Mouse (Mus musculus) midbrain, embryonic 12.5 days (tissue): Measurements from ENCODE around the gene Pde12. TPM values are rescaled to one million over a fixed set of nuclear protein-coding genes. Genes with fewer than 3 reads are reported as not detected.
A peak's percentile ranks its signal among the peaks of the same experiment; 100 is the strongest.

ENCODE experiments used
- ATAC-seq: fragments of 200-750 bp; cut with Nextera tagmentation; 2 replicates; pipeline ENCODE4 v1.8.0; 2017; ENCODE audit warnings: low read depth, moderate TSS enrichment, moderate library complexity; ENCODE audit not compliant: low FRiP score
- H3K27ac ChIP-seq: fragments of 300-500 bp; sonication (generic); replicated peaks from 2 replicates; pipeline ENCODE4 v1.5.1; 2016; ENCODE audit warnings: mild to moderate bottlenecking
- H3K27me3 ChIP-seq: fragments of 300-500 bp; sonication (generic); 2 replicates; pipeline ENCODE4 v1.6.1; 2016; ENCODE audit warnings: mild to moderate bottlenecking
- H3K36me3 ChIP-seq: fragments of 300-500 bp; sonication (generic); 2 replicates; pipeline ENCODE4 v1.6.1; 2016
- H3K4me1 ChIP-seq: fragments of 300-500 bp; sonication (generic); 2 replicates; pipeline ENCODE4 v1.6.1; 2016
- H3K4me2 ChIP-seq: fragments of 300-500 bp; sonication (generic); replicated peaks from 2 replicates; pipeline ENCODE4 v1.6.1; 2016; ENCODE audit warnings: mild to moderate bottlenecking, moderate library complexity
- H3K4me3 ChIP-seq: fragments of 300-500 bp; sonication (generic); 2 replicates; pipeline ENCODE4 v1.5.1; 2016; ENCODE audit warnings: mild to moderate bottlenecking
- H3K9ac ChIP-seq: fragments of 300-500 bp; sonication (generic); replicated peaks from 2 replicates; pipeline ENCODE4 v1.6.1; 2016; ENCODE audit warnings: mild to moderate bottlenecking, moderate library complexity
- H3K9me3 ChIP-seq: fragments of 300-500 bp; sonication (generic); 2 replicates; pipeline ENCODE4 v1.6.1; 2016; ENCODE audit warnings: mild to moderate bottlenecking
- WGBS: fragments of 180-500 bp; shearing (Covaris S2); methylation state at CpG from one replicate; pipeline ENCODE4 v1.1.7; 2016; 5-methylcytosine and 5-hydroxymethylcytosine counted together
- polyA plus RNA-seq: library from polyadenylated mRNA; unstranded; fragments of >200 nt; fragmentation: Nextera tagmentation; extraction: Ambion mirVana; gene quantifications from 2 replicates; pipeline ENCODE4 v1.2.1, GENCODE M21; 2016

The Pde12 gene
- polyA plus RNA-seq, 1 experiment from 2014 or later: 12.9 TPM

DNA sequence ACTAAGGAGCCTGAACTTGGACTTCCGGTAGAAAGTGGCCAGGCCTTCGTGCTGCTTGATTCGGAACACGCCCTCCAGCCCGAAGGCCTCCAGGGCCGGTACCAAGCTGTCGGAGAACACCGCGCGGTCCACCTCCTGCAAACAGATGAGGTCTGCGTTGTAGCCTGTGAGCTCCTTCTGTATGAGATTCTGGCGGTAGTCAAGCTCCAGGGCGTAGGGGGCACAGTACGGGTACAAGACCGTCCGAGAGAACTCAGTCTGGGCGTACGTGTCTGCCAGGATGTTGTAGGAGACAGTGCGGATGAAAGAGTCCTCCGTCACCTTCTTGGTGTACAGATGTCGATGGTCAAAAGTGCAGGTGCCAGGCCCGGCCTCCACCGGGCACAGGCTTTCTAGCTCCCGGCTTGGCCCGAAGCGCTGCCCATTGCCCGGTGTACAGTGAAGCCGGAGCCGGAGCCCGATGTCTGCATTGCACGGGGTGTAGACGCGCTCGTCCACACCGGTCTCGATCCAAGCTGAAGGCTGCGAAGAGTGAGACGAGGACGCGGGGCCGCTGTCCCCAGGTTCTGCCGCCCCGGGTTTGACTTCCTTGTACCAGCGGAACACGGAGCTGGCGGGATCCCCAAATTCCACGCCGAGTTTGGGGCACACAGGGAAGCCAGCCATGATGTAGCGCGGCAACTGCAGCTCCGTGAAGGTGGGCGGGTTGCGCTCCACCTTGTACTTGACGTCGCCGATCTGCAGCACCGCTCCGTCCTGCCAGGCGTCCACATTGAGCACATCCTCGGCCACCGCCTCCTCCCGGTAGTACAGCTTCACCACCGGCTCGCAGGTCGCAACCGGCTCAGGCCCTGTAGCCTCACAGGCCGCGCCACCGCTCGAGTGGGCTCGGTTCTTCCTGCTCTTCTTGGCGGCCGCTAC lies 1.1 kb downstream of the Pde12 start:
- peaks cover 37% of the 10 kb centered on the region for H3K4me1 ChIP-seq
- ATAC-seq: peak; percentile 50; the same call in 1 of the 2 replicates
- no peaks in the 10 kb centered on the region for H3K27me3 ChIP-seq
- peak overlapping the region; percentile 91 for H3K4me3 ChIP-seq
- H3K27ac ChIP-seq: peak overlapping the region; percentile 86
- WGBS: 2% methylated on average over 73 of the region's 73 CpGs
- H3K9me3 ChIP-seq: no peaks in the 10 kb centered on the region
- H3K4me2 ChIP-seq: peak overlapping the region; percentile 97
- H3K36me3 ChIP-seq: peaks cover 21% of the 10 kb centered on the region
- peak overlapping the region; percentile 80 for H3K9ac ChIP-seq

DNA sequence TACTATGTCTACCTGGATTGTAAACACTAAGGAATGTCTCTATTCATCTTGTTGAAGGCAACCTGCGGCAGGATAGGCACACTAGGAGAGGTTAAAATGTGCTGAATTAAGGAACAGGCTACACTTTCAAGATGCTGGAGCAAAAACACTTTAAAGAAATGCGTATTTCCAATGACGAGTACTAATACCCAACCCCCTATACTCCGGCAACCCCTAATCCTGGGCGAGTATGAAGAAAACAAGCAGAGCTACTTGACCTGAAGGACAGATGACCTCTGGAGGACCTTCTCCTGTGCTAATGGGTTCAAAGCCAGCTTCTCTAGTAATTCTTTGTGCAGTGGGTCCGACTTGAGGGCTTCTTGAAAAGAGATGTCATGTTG lies 1.7 kb downstream of the Pde12 start:
- H3K27ac ChIP-seq: no peak overlapping the region
- no peaks in the 10 kb centered on the region for H3K9me3 ChIP-seq
- WGBS: 35% methylated on average over 6 of the region's 6 CpGs
- peaks cover 24% of the 10 kb centered on the region for H3K36me3 ChIP-seq
- H3K9ac ChIP-seq: peak overlapping the region; percentile 80
- H3K4me1 ChIP-seq: peaks cover 37% of the 10 kb centered on the region
- peak overlapping the region; percentile 91 for H3K4me3 ChIP-seq
- peak overlapping the region; percentile 97 for H3K4me2 ChIP-seq
- ATAC-seq: no peak
- H3K27me3 ChIP-seq: no peaks in the 10 kb centered on the region

DNA sequence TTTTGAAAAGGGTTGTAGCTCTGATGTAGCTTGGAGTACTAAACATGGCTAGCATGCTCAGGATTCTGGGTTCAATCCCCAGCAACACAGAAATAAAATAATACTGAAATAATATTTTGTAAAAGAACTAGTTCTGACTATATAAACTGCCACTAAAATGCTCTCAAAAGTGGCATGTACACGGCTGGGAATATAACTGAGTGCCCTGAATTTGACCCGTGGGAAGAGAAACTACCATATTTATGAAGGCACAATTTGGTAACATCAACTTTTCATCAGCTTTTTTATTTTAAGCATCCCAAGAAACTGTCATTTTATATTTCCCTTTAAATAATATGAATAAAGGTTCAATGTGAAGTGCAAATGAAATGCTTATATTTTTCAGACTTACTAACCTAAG lies 5.8 kb downstream of the Pde12 start:
- H3K9ac ChIP-seq: no peak overlapping the region
- no peaks in the 10 kb centered on the region for H3K9me3 ChIP-seq
- no peak overlapping the region for H3K27ac ChIP-seq
- no peaks in the 10 kb centered on the region for H3K27me3 ChIP-seq
- 93% methylated on average over 2 of the region's 2 CpGs for WGBS
- H3K4me3 ChIP-seq: no peak overlapping the region
- ATAC-seq: no peak
- H3K36me3 ChIP-seq: peaks cover 32% of the 10 kb centered on the region
- no peak overlapping the region for H3K4me2 ChIP-seq
- H3K4me1 ChIP-seq: peaks cover 33% of the 10 kb centered on the region

DNA sequence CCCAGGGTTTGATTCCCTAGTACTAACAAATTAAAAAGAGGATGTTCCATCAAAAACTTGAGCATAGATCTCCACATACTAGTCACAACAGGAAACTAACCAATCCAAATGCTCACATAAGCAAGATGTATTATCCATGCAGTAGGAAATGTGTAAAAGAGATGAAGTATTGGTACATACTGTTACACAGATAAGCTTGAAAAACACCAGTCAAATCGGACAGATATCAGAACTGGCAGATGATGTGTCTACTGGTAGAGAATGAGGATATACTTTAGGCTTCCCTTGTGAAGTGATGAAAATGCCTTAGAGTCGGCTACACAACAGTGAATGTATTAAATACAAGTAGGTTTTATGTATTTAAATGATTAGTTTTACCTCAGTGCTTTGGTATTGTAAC lies 7.2 kb downstream of the Pde12 start:
- Histone ChIP-seq H3K27me3 (no peaks in the 10 kb centered on the region), H3K4me1 (peaks cover 20% of the 10 kb centered on the region), H3K36me3 (peaks cover 41% of the 10 kb centered on the region), H3K9ac (no peak overlapping the region), H3K4me3 (no peak overlapping the region), H3K4me2 (no peak overlapping the region), H3K9me3 (no peaks in the 10 kb centered on the region), H3K27ac (no peak overlapping the region)
- no peak for ATAC-seq
- 79% methylated on average over 2 of the region's 2 CpGs for WGBS

DNA sequence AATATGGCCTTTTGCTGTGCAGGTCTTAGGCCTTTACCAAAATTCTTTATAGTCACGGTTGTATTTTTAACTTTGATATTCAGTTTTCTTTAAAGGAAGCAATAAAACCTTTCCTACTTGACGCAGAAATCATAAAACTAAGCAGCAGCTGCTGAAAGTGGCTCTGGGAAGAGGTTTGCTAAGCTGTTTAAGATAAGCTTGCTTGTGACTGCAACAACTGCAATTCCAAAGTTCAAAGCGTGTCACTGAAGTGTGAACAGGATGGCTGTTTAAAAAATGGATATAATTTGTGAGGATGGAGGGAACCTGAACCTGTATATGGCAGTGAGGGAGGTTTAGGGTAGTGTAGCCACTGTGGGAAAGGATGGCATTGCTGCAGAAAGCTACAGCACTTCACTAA lies 7.7 kb downstream of the Pde12 start:
- Histone ChIP-seq H3K27me3 (no peaks in the 10 kb centered on the region), H3K36me3 (peaks cover 45% of the 10 kb centered on the region), H3K9ac (no peak overlapping the region), H3K9me3 (no peaks in the 10 kb centered on the region), H3K4me3 (no peak overlapping the region), H3K4me1 (peaks cover 15% of the 10 kb centered on the region), H3K27ac (no peak overlapping the region), H3K4me2 (no peak overlapping the region)
- WGBS: 97% methylated on average over 3 of the region's 3 CpGs
- ATAC-seq: no peak

DNA sequence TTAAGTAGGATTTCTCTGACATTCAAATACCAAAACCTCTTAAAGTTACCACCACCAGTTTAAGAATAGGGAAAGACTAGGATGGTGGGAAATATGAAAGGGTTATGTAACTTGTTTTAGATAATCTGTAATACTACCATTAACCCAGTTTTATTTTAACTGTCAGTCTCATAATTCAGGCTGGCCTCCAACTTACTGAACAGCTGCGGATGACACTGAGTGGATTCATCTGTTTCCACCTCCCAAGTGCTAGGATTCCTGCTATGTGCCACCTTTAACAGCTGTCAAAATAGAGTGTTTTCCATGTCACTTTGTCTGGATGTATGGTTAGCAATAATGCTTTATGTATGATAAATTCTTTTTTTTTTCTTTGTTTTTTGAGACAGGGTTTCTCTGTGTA lies 9.4 kb downstream of the Pde12 start:
- no peaks in the 10 kb centered on the region for H3K4me1 ChIP-seq
- 100% methylated on average over 1 of the region's 1 CpGs for WGBS
- H3K4me3 ChIP-seq: no peak overlapping the region
- ATAC-seq: no peak
- H3K9ac ChIP-seq: no peak overlapping the region
- H3K9me3 ChIP-seq: no peaks in the 10 kb centered on the region
- no peak overlapping the region for H3K4me2 ChIP-seq
- no peaks in the 10 kb centered on the region for H3K27me3 ChIP-seq
- no peak overlapping the region for H3K27ac ChIP-seq
- H3K36me3 ChIP-seq: peaks cover 44% of the 10 kb centered on the region

DNA sequence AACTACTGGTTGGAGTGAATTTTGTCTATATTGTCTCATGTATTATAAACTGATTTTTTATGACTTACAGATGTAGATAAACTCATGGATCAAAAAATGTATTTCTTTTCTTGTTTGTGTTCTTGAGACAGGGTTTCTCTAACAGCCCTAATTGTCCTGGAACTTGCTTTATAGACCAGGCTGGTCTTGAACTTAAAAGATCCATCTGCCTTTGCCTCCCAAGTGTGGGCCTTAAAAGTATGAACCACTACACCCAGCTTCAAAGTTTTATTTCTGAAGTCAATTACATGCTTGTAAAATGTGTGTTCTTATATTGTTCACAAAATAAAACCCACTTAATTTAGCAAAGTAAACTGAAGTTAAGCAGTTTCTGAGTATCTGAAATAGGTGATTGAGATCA lies 11.5 kb downstream of the Pde12 start:
- H3K4me2 ChIP-seq: no peak overlapping the region
- ATAC-seq: no peak
- no peak overlapping the region for H3K4me3 ChIP-seq
- no peaks in the 10 kb centered on the region for H3K27me3 ChIP-seq
- no peaks in the 10 kb centered on the region for H3K9me3 ChIP-seq
- H3K27ac ChIP-seq: no peak overlapping the region
- no peak overlapping the region for H3K9ac ChIP-seq
- H3K36me3 ChIP-seq: peaks cover 50% of the 10 kb centered on the region
- no peaks in the 10 kb centered on the region for H3K4me1 ChIP-seq

DNA sequence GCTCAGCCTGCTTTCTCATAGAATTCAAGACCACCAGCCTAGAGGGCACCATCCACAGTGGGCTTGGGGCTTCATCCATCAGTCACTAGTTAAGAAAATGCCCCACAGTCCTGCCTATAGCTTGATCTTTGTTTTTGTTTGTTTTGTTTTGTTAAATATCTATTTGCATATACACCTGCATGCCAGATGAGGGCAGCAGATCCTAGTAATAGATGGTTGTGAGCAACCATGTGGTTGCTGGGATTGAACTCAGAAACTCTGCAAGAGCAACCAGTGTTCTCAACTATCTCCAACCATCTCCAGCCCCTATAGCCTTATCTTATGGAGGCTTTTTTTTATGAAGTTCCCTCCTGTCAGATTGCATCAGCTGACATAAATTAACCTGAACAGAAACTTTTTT lies 17.8 kb downstream of the Pde12 start:
- Histone ChIP-seq H3K4me1 (no peaks in the 10 kb centered on the region), H3K9me3 (no peaks in the 10 kb centered on the region), H3K27ac (no peak overlapping the region), H3K27me3 (no peaks in the 10 kb centered on the region), H3K9ac (no peak overlapping the region), H3K36me3 (peaks cover 63% of the 10 kb centered on the region), H3K4me2 (no peak overlapping the region), H3K4me3 (no peak overlapping the region)
- no peak for ATAC-seq

DNA sequence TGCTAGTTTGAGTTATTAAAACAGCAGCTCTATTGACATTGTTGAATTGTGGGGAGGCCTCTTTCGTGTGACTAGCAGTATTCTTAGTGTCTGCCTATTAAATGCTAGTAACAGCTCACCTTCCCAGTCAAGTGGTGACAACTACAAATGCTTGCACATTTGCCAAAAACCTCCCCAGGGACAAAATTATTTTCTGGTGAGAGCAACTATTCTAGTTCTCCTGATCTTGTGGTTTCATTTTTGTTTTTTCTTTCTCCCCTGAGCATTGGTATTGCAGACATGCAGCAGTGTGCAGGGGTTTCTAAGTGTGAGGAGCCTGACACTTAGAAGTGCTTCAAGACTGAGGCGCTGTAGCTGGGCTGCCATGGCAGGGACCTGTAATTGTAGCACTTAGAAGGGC lies 21.9 kb downstream of the Pde12 start:
- H3K27me3 ChIP-seq: no peaks in the 10 kb centered on the region
- no peak overlapping the region for H3K4me2 ChIP-seq
- no peak overlapping the region for H3K9ac ChIP-seq
- H3K4me3 ChIP-seq: no peak overlapping the region
- no peaks in the 10 kb centered on the region for H3K9me3 ChIP-seq
- H3K27ac ChIP-seq: no peak overlapping the region
- H3K36me3 ChIP-seq: peaks cover 31% of the 10 kb centered on the region
- H3K4me1 ChIP-seq: peaks cover 8% of the 10 kb centered on the region
- no peak for ATAC-seq
- WGBS: 88% methylated on average over 2 of the region's 2 CpGs

DNA sequence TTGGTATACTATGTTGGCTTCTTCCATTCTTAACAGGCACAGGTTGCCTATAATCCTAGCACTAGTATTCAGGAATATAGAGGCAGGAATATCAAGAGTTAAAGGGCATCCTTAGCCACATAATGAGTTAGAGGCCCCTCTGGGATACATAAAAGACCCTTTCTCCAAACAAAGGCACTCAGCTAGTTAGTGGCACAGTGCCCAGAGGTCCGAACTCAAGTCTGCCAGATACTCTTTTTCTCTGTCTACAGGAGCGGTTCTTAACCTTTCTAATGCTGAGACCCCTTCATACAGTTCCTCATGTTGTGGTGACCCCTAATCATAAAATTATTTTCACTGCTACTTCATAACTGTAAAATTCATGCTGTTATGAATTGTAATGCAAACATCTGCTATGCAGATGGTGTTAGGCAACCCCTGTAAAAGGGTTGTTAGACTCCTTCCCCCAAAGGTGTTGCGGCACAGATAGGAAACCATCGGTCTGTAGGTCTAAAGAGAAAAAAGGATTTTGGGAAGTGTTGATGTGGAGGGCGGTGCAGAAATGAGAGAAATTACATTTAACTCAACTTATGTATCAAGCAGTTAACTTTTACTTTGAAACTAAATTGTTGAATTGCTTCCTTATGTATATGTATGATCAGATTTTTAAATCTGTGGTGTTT lies 23.6 kb downstream of the Pde12 start:
- Histone ChIP-seq H3K4me2 (no peak overlapping the region), H3K4me1 (peaks cover 8% of the 10 kb centered on the region), H3K9ac (no peak overlapping the region), H3K4me3 (no peak overlapping the region), H3K27ac (no peak overlapping the region), H3K9me3 (no peaks in the 10 kb centered on the region), H3K36me3 (peaks cover 20% of the 10 kb centered on the region), H3K27me3 (no peaks in the 10 kb centered on the region)
- WGBS: 66% methylated on average over 5 of the region's 5 CpGs
- no peak for ATAC-seq

DNA sequence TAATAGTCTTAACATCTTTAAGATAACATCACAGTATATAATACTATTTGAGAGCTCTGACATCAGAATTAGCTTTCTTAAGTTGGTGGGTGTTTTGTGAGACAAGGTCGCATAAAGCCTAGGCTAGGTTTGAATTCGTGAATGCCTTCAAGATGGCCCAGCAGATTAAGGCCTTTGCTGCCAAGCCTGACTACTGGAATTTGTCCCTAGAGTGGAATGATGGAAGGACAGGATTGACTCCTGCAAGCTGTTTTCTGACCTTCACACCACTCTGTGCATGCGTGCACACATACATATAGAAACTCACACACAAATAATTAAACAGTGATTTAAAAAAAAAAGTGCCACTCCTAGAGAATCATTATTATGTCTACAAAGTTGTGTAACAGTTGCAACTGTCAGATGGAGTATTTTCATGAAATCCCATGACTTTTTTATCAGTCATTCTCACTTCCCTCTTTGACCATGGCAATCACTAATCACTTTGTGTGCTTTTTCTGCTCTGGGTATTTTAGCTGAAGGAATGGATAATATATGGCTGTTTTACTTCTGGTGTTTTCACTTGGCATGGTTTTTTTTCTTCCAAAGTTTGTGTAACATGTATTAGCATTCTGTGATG lies 26.6 kb downstream of the Pde12 start:
- ATAC-seq: no peak
- no peaks in the 10 kb centered on the region for H3K27me3 ChIP-seq
- H3K4me2 ChIP-seq: no peak overlapping the region
- no peak overlapping the region for H3K9ac ChIP-seq
- peaks cover 7% of the 10 kb centered on the region for H3K36me3 ChIP-seq
- no peak overlapping the region for H3K4me3 ChIP-seq
- no peak overlapping the region for H3K27ac ChIP-seq
- 87% methylated on average over 3 of the region's 3 CpGs for WGBS
- no peaks in the 10 kb centered on the region for H3K9me3 ChIP-seq
- peaks cover 21% of the 10 kb centered on the region for H3K4me1 ChIP-seq

DNA sequence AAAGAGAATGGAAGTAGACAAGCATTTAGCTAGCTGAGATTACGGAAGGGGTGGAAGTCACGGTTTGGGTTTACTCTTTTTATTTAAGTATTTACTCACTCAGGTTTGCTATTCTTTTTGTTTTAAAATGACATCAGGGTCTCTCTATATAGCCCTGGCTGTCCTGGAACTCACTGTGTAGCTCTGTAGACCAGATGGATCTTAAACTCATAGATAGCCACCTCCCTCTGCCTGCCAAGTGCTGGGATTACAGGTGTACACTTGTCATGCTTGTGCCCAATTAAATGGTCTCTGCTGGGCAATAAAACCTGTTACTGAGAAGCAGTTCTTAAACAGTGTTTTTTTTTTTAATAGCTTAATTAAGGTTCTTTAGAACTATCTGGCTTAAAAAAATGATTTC lies 29.7 kb downstream of the Pde12 start:
- ATAC-seq: no peak
- Histone ChIP-seq H3K9me3 (no peaks in the 10 kb centered on the region), H3K4me2 (peak overlapping the region; percentile 89), H3K36me3 (no peaks in the 10 kb centered on the region), H3K27ac (no peak overlapping the region), H3K27me3 (no peaks in the 10 kb centered on the region), H3K4me1 (peaks cover 20% of the 10 kb centered on the region), H3K4me3 (peak overlapping the region; percentile 94), H3K9ac (peak overlapping the region; percentile 96)
- 50% methylated on average over 2 of the region's 2 CpGs for WGBS
